Mouse (Mus musculus): ENCODE measurements around the gene Adamts14. TPM values are rescaled to one million over a fixed set of nuclear protein-coding genes. Genes with fewer than 3 reads are reported as not detected.

The Adamts14 gene
- total and polyA plus RNA-seq, 3 experiments: not detected

- Histone ChIP-seq H3K4me3 (ENCODE audit: low read depth, low read length) (no peak overlapping the region), H3K36me3 (replicated peaks) (no peaks in the 10 kb centered on the region), H3K27me3 (ENCODE audit: insufficient read depth, low read length) (no peaks in the 10 kb centered on the region), H3K4me1 (ENCODE audit: insufficient read depth, low read depth, low read length) (no peaks in the 10 kb centered on the region), H3K9me3 (replicated peaks) (peaks cover 28% of the 10 kb centered on the region)
- no peak for ATAC-seq (ENCODE audit: extremely low read depth, insufficient number of reproducible peaks, low FRiP score, poor library complexity, severe bottlenecking)
- TF ChIP-seq GATA1 (IDR thresholded peaks at IDR 0.05; ENCODE audit: borderline replicate concordance, low read length): no peak
- TF ChIP-seq GATA2 (IDR thresholded peaks at IDR 0.05; ENCODE audit: borderline replicate concordance, low read depth, low read length): no peak
- no peak for TF ChIP-seq POLR2AphosphoS5 (IDR thresholded peaks at IDR 0.05; ENCODE audit: insufficient replicate concordance, low read depth, low read length)
- no peak for TF ChIP-seq CTCF (IDR thresholded peaks at IDR 0.05; ENCODE audit: low read depth, low read length)
- DNase-seq (ENCODE audit: low spot score): no peak
These were observed 57.1 kb downstream of the Adamts14 start for GRCm38 (mm10) chr10:61216163-61216562.

- ATAC-seq (ENCODE audit: extremely low read depth, insufficient number of reproducible peaks, low FRiP score, poor library complexity, severe bottlenecking): no peak
- no peaks in the 10 kb centered on the region for H3K4me1 ChIP-seq (ENCODE audit: insufficient read depth, low read depth, low read length)
- no peak for DNase-seq (ENCODE audit: low spot score)
- H3K9me3 ChIP-seq (replicated peaks): peaks cover 29% of the 10 kb centered on the region
- no peak for TF ChIP-seq CTCF (IDR thresholded peaks at IDR 0.05; ENCODE audit: low read depth, low read length)
- TF ChIP-seq GATA1 (IDR thresholded peaks at IDR 0.05; ENCODE audit: borderline replicate concordance, low read length): no peak
- TF ChIP-seq TAL1 (conservative IDR thresholded peaks at IDR 0.05; ENCODE audit: low read depth, low read length): no peak
- TF ChIP-seq GATA2 (IDR thresholded peaks at IDR 0.05; ENCODE audit: borderline replicate concordance, low read depth, low read length): no peak
- TF ChIP-seq POLR2AphosphoS5 (IDR thresholded peaks at IDR 0.05; ENCODE audit: insufficient replicate concordance, low read depth, low read length): no peak
- H3K4me3 ChIP-seq (ENCODE audit: low read depth, low read length): no peak overlapping the region
- H3K36me3 ChIP-seq (replicated peaks): no peaks in the 10 kb centered on the region
- no peaks in the 10 kb centered on the region for H3K27me3 ChIP-seq (ENCODE audit: insufficient read depth, low read length)
These were observed 57.6 kb downstream of the Adamts14 start for GRCm38 (mm10) chr10:61215658-61216057.

- TF ChIP-seq CTCF (IDR thresholded peaks at IDR 0.05; ENCODE audit: low read depth, low read length): no peak
- TF ChIP-seq GATA2 (IDR thresholded peaks at IDR 0.05; ENCODE audit: borderline replicate concordance, low read depth, low read length): no peak
- TF ChIP-seq TAL1 (conservative IDR thresholded peaks at IDR 0.05; ENCODE audit: low read depth, low read length): no peak
- no peak for TF ChIP-seq POLR2AphosphoS5 (IDR thresholded peaks at IDR 0.05; ENCODE audit: insufficient replicate concordance, low read depth, low read length)
- no peak for TF ChIP-seq GATA1 (IDR thresholded peaks at IDR 0.05; ENCODE audit: borderline replicate concordance, low read length)
- no peak for DNase-seq (ENCODE audit: low spot score)
- Histone ChIP-seq H3K9me3 (replicated peaks) (peaks cover 24% of the 10 kb centered on the region), H3K4me3 (ENCODE audit: low read depth, low read length) (no peak overlapping the region), H3K27me3 (ENCODE audit: insufficient read depth, low read length) (no peaks in the 10 kb centered on the region), H3K4me1 (ENCODE audit: insufficient read depth, low read depth, low read length) (no peaks in the 10 kb centered on the region), H3K36me3 (replicated peaks) (no peaks in the 10 kb centered on the region)
- no peak for ATAC-seq (ENCODE audit: extremely low read depth, insufficient number of reproducible peaks, low FRiP score, poor library complexity, severe bottlenecking)
These were observed 60.4 kb downstream of the Adamts14 start for GRCm38 (mm10) chr10:61212817-61213216.

GRCm38 (mm10) chr10:61211743-61212142 is 61.5 kb downstream of the Adamts14 start:
- ATAC-seq (ENCODE audit: extremely low read depth, insufficient number of reproducible peaks, low FRiP score, poor library complexity, severe bottlenecking) (no peak), DNase-seq (ENCODE audit: low spot score) (no peak)
- TF ChIP-seq GATA1 (IDR thresholded peaks at IDR 0.05; ENCODE audit: borderline replicate concordance, low read length) (no peak), POLR2AphosphoS5 (IDR thresholded peaks at IDR 0.05; ENCODE audit: insufficient replicate concordance, low read depth, low read length) (no peak), GATA2 (IDR thresholded peaks at IDR 0.05; ENCODE audit: borderline replicate concordance, low read depth, low read length) (no peak)
- Histone ChIP-seq H3K27me3 (ENCODE audit: insufficient read depth, low read length) (no peaks in the 10 kb centered on the region), H3K9me3 (replicated peaks) (peaks cover 29% of the 10 kb centered on the region), H3K4me1 (ENCODE audit: insufficient read depth, low read depth, low read length) (no peaks in the 10 kb centered on the region), H3K4me3 (ENCODE audit: low read depth, low read length) (no peak overlapping the region), H3K36me3 (replicated peaks) (no peaks in the 10 kb centered on the region)

GRCm38 (mm10) chr10:61211105-61211504 is 62.1 kb downstream of the Adamts14 start:
- no peak for DNase-seq (ENCODE audit: low spot score)
- Histone ChIP-seq H3K9me3 (replicated peaks) (peaks cover 32% of the 10 kb centered on the region), H3K4me1 (ENCODE audit: insufficient read depth, low read depth, low read length) (no peaks in the 10 kb centered on the region), H3K27me3 (ENCODE audit: insufficient read depth, low read length) (no peaks in the 10 kb centered on the region), H3K36me3 (replicated peaks) (no peaks in the 10 kb centered on the region), H3K4me3 (ENCODE audit: low read depth, low read length) (no peak overlapping the region)
- TF ChIP-seq TAL1 (conservative IDR thresholded peaks at IDR 0.05; ENCODE audit: low read depth, low read length) (no peak), GATA2 (IDR thresholded peaks at IDR 0.05; ENCODE audit: borderline replicate concordance, low read depth, low read length) (no peak)
- ATAC-seq (ENCODE audit: extremely low read depth, insufficient number of reproducible peaks, low FRiP score, poor library complexity, severe bottlenecking): no peak

GRCm38 (mm10) chr10:61208114-61208684 is 65.0 kb downstream of the Adamts14 start:
- TF ChIP-seq CTCF (IDR thresholded peaks at IDR 0.05; ENCODE audit: low read depth, low read length) (no peak), TAL1 (conservative IDR thresholded peaks at IDR 0.05; ENCODE audit: low read depth, low read length) (no peak), GATA1 (IDR thresholded peaks at IDR 0.05; ENCODE audit: borderline replicate concordance, low read length) (no peak)
- H3K27me3 ChIP-seq (ENCODE audit: insufficient read depth, low read length): no peaks in the 10 kb centered on the region
- no peak for DNase-seq (ENCODE audit: low spot score)
- H3K36me3 ChIP-seq (replicated peaks): no peaks in the 10 kb centered on the region
- H3K4me3 ChIP-seq (ENCODE audit: low read depth, low read length): no peak overlapping the region
- peaks cover 43% of the 10 kb centered on the region for H3K9me3 ChIP-seq (replicated peaks)
- H3K4me1 ChIP-seq (ENCODE audit: insufficient read depth, low read depth, low read length): no peaks in the 10 kb centered on the region
- ATAC-seq (ENCODE audit: extremely low read depth, insufficient number of reproducible peaks, low FRiP score, poor library complexity, severe bottlenecking): no peak

- TF ChIP-seq TAL1 (conservative IDR thresholded peaks at IDR 0.05; ENCODE audit: low read depth, low read length): no peak
- TF ChIP-seq GATA1 (IDR thresholded peaks at IDR 0.05; ENCODE audit: borderline replicate concordance, low read length): no peak
- TF ChIP-seq CTCF (IDR thresholded peaks at IDR 0.05; ENCODE audit: low read depth, low read length): no peak
- TF ChIP-seq POLR2AphosphoS5 (IDR thresholded peaks at IDR 0.05; ENCODE audit: insufficient replicate concordance, low read depth, low read length): no peak
- TF ChIP-seq GATA2 (IDR thresholded peaks at IDR 0.05; ENCODE audit: borderline replicate concordance, low read depth, low read length): no peak
- ATAC-seq (ENCODE audit: extremely low read depth, insufficient number of reproducible peaks, low FRiP score, poor library complexity, severe bottlenecking): no peak
These were observed 69.3 kb downstream of the Adamts14 start for GRCm38 (mm10) chr10:61203930-61204329.

More at GRCm38 (mm10) chr10:61203930-61204329, 69.3 kb downstream of the Adamts14 start:
- Histone ChIP-seq H3K4me1 (ENCODE audit: insufficient read depth, low read depth, low read length) (no peaks in the 10 kb centered on the region), H3K27me3 (ENCODE audit: insufficient read depth, low read length) (no peaks in the 10 kb centered on the region), H3K9me3 (replicated peaks) (peaks cover 57% of the 10 kb centered on the region), H3K36me3 (replicated peaks) (no peaks in the 10 kb centered on the region), H3K4me3 (ENCODE audit: low read depth, low read length) (no peak overlapping the region)
- no peak for DNase-seq (ENCODE audit: low spot score)
